Mouse (Mus musculus) neural tube, embryonic 12.5 days (tissue): ENCODE measurements around the gene Slc9a8. TPM values are rescaled to one million over a fixed set of nuclear protein-coding genes. Genes with fewer than 3 reads are reported as not detected.

ENCODE experiments used
- ATAC-seq: fragments of 200-750 bp; cut with Nextera tagmentation; 2 replicates; pipeline ENCODE4 v1.8.0; 2017; ENCODE audit warnings: low read depth, mild to moderate bottlenecking, moderate TSS enrichment, moderate library complexity; ENCODE audit not compliant: low FRiP score
- H3K27ac ChIP-seq: fragments of 300-500 bp; sonication (generic); 2 replicates; pipeline ENCODE4 v1.5.1; 2016
- H3K27me3 ChIP-seq: fragments of 300-500 bp; sonication (generic); replicated peaks from 2 replicates; pipeline ENCODE4 v1.6.1; 2016; ENCODE audit warnings: mild to moderate bottlenecking
- H3K36me3 ChIP-seq: fragments of 300-500 bp; sonication (generic); 2 replicates; pipeline ENCODE4 v1.6.1; 2016; ENCODE audit warnings: mild to moderate bottlenecking
- H3K4me1 ChIP-seq: fragments of 300-500 bp; sonication (generic); 2 replicates; pipeline ENCODE4 v1.6.1; 2016
- H3K4me2 ChIP-seq: fragments of 300-500 bp; sonication (generic); replicated peaks from 2 replicates; pipeline ENCODE4 v1.6.1; 2016; ENCODE audit warnings: mild to moderate bottlenecking
- H3K4me3 ChIP-seq: fragments of 300-500 bp; sonication (generic); 2 replicates; pipeline ENCODE4 v1.5.1; 2016
- H3K9ac ChIP-seq: fragments of 300-500 bp; sonication (generic); 2 replicates; pipeline ENCODE4 v1.6.1; 2016; ENCODE audit warnings: mild to moderate bottlenecking
- H3K9me3 ChIP-seq: fragments of 300-500 bp; sonication (generic); 2 replicates; pipeline ENCODE4 v1.6.1; 2016; ENCODE audit warnings: mild to moderate bottlenecking
- WGBS: fragments of 180-500 bp; shearing (Covaris S2); methylation state at CpG from one replicate; pipeline ENCODE4 v1.1.7; 2016; 5-methylcytosine and 5-hydroxymethylcytosine counted together
- polyA plus RNA-seq: library from polyadenylated mRNA; unstranded; fragments of >200 nt; fragmentation: Nextera tagmentation; extraction: Ambion mirVana; gene quantifications from 2 replicates; pipeline ENCODE4 v1.2.1, GENCODE M21; 2016

Gene Slc9a8
- polyA plus RNA-seq: 23.5 and 23.7 TPM in 2 replicates

- H3K27me3 ChIP-seq: no peaks in the 10 kb centered on the region
- H3K4me2 ChIP-seq: peak within 1 kb of the TSS; percentile 80
- H3K4me1 ChIP-seq: peaks cover 16% of the 10 kb centered on the region
- peaks cover 28% of the 10 kb centered on the region for H3K36me3 ChIP-seq
- H3K9ac ChIP-seq: peak within 1 kb of the TSS; percentile 94
- no peaks in the 10 kb centered on the region for H3K9me3 ChIP-seq
- H3K4me3 ChIP-seq: peak within 1 kb of the TSS; percentile 81
- peak within 1 kb of the TSS; percentile 96 for H3K27ac ChIP-seq
- WGBS: under 1% methylated on average over 66 of the region's 66 CpGs
- ATAC-seq: peak; percentile 95
Measured at GRCm38 (mm10) chr2:167421330-167422149, at the start of gene Slc9a8. Gene Slc9a8, plus strand, starts transcription at chr2:167421712.

- 86% methylated on average over 5 of the region's 5 CpGs for WGBS
- Histone ChIP-seq H3K9me3 (no peaks in the 10 kb centered on the region), H3K36me3 (no peaks in the 10 kb centered on the region), H3K27ac (no peak overlapping the region), H3K4me2 (no peak overlapping the region), H3K4me3 (no peak overlapping the region), H3K27me3 (no peaks in the 10 kb centered on the region), H3K9ac (no peak overlapping the region), H3K4me1 (no peaks in the 10 kb centered on the region)
- ATAC-seq: no peak
Measured at GRCm38 (mm10) chr2:167373266-167373665, 48.2 kb upstream of the Slc9a8 start.

GRCm38 (mm10) chr2:167374191-167374805 is 47.2 kb upstream of the Slc9a8 start:
- 93% methylated on average over 12 of the region's 12 CpGs for WGBS

GRCm38 (mm10) chr2:167375135-167375534 is 46.4 kb upstream of the Slc9a8 start:
- Histone ChIP-seq H3K4me3 (no peak overlapping the region), H3K9me3 (no peaks in the 10 kb centered on the region), H3K27me3 (no peaks in the 10 kb centered on the region), H3K4me2 (no peak overlapping the region), H3K9ac (no peak overlapping the region), H3K36me3 (no peaks in the 10 kb centered on the region), H3K4me1 (no peaks in the 10 kb centered on the region), H3K27ac (no peak overlapping the region)
- ATAC-seq: no peak
- WGBS: 84% methylated on average over 9 of the region's 9 CpGs

More at GRCm38 (mm10) chr2:167374191-167374805, 47.2 kb upstream of the Slc9a8 start:
- Histone ChIP-seq H3K4me2 (no peak overlapping the region), H3K9ac (no peak overlapping the region), H3K4me3 (no peak overlapping the region), H3K36me3 (no peaks in the 10 kb centered on the region), H3K27ac (no peak overlapping the region), H3K9me3 (no peaks in the 10 kb centered on the region), H3K4me1 (no peaks in the 10 kb centered on the region), H3K27me3 (no peaks in the 10 kb centered on the region)
- no peak for ATAC-seq

GRCm38 (mm10) chr2:167375688-167376087 is 45.8 kb upstream of the Slc9a8 start:
- H3K36me3 ChIP-seq: no peaks in the 10 kb centered on the region
- H3K4me2 ChIP-seq: no peak overlapping the region
- peaks cover 5% of the 10 kb centered on the region for H3K4me1 ChIP-seq
- WGBS: 99% methylated on average over 5 of the region's 5 CpGs
- no peak overlapping the region for H3K4me3 ChIP-seq
- no peak overlapping the region for H3K9ac ChIP-seq
- H3K27me3 ChIP-seq: no peaks in the 10 kb centered on the region
- no peak for ATAC-seq
- no peak overlapping the region for H3K27ac ChIP-seq
- no peaks in the 10 kb centered on the region for H3K9me3 ChIP-seq

GRCm38 (mm10) chr2:167376160-167376564 is 45.4 kb upstream of the Slc9a8 start:
- no peak overlapping the region for H3K9ac ChIP-seq
- peaks cover 8% of the 10 kb centered on the region for H3K4me1 ChIP-seq
- no peak overlapping the region for H3K4me3 ChIP-seq
- H3K9me3 ChIP-seq: no peaks in the 10 kb centered on the region
- no peaks in the 10 kb centered on the region for H3K27me3 ChIP-seq
- no peaks in the 10 kb centered on the region for H3K36me3 ChIP-seq
- whole genome bisulfite sequencing: 74% methylated on average over 8 of the region's 8 CpGs
- no peak overlapping the region for H3K27ac ChIP-seq
- H3K4me2 ChIP-seq: no peak overlapping the region
- ATAC-seq: no peak

GRCm38 (mm10) chr2:167377697-167378096 is 43.8 kb upstream of the Slc9a8 start:
- Histone ChIP-seq H3K4me3 (no peak overlapping the region), H3K27ac (no peak overlapping the region), H3K9me3 (no peaks in the 10 kb centered on the region), H3K9ac (no peak overlapping the region), H3K4me2 (no peak overlapping the region), H3K27me3 (no peaks in the 10 kb centered on the region), H3K36me3 (no peaks in the 10 kb centered on the region), H3K4me1 (peaks cover 8% of the 10 kb centered on the region)
- no peak for ATAC-seq
- 74% methylated on average over 3 of the region's 3 CpGs for WGBS

- Histone ChIP-seq H3K27me3 (no peaks in the 10 kb centered on the region), H3K36me3 (no peaks in the 10 kb centered on the region), H3K4me2 (no peak overlapping the region), H3K27ac (no peak overlapping the region), H3K4me3 (no peak overlapping the region), H3K9ac (no peak overlapping the region), H3K4me1 (peaks cover 8% of the 10 kb centered on the region), H3K9me3 (no peaks in the 10 kb centered on the region)
- 29% methylated on average over 4 of the region's 4 CpGs for WGBS
- no peak for ATAC-seq
Measured at GRCm38 (mm10) chr2:167378972-167379371, 42.5 kb upstream of the Slc9a8 start.

GRCm38 (mm10) chr2:167380615-167381285 is 40.8 kb upstream of the Slc9a8 start:
- Histone ChIP-seq H3K4me1 (peaks cover 8% of the 10 kb centered on the region), H3K27ac (no peak overlapping the region), H3K4me3 (no peak overlapping the region), H3K27me3 (no peaks in the 10 kb centered on the region), H3K9ac (no peak overlapping the region), H3K36me3 (no peaks in the 10 kb centered on the region), H3K4me2 (no peak overlapping the region), H3K9me3 (no peaks in the 10 kb centered on the region)
- ATAC-seq: no peak
- WGBS: 53% methylated on average over 7 of the region's 7 CpGs

- Histone ChIP-seq H3K4me3 (no peak overlapping the region), H3K9ac (no peak overlapping the region), H3K4me1 (peaks cover 8% of the 10 kb centered on the region), H3K9me3 (no peaks in the 10 kb centered on the region), H3K27me3 (no peaks in the 10 kb centered on the region), H3K4me2 (no peak overlapping the region), H3K36me3 (no peaks in the 10 kb centered on the region), H3K27ac (no peak overlapping the region)
- no peak for ATAC-seq
- WGBS: 81% methylated on average over 7 of the region's 7 CpGs
Measured at GRCm38 (mm10) chr2:167381596-167381995, 39.9 kb upstream of the Slc9a8 start.

- no peak overlapping the region for H3K4me2 ChIP-seq
- H3K27ac ChIP-seq: no peak overlapping the region
- H3K4me3 ChIP-seq: no peak overlapping the region
- ATAC-seq: no peak
- no peaks in the 10 kb centered on the region for H3K27me3 ChIP-seq
- no peaks in the 10 kb centered on the region for H3K36me3 ChIP-seq
- WGBS: 90% methylated on average over 7 of the region's 7 CpGs
- H3K4me1 ChIP-seq: peaks cover 8% of the 10 kb centered on the region
- no peak overlapping the region for H3K9ac ChIP-seq
- H3K9me3 ChIP-seq: no peaks in the 10 kb centered on the region
Measured at GRCm38 (mm10) chr2:167382389-167382788, 39.1 kb upstream of the Slc9a8 start.

GRCm38 (mm10) chr2:167383666-167384083 is 37.8 kb upstream of the Slc9a8 start:
- Histone ChIP-seq H3K4me1 (peaks cover 8% of the 10 kb centered on the region), H3K36me3 (no peaks in the 10 kb centered on the region), H3K27me3 (no peaks in the 10 kb centered on the region), H3K9me3 (no peaks in the 10 kb centered on the region), H3K4me3 (no peak overlapping the region), H3K4me2 (no peak overlapping the region), H3K9ac (no peak overlapping the region), H3K27ac (no peak overlapping the region)
- no peak for ATAC-seq
- 89% methylated on average over 13 of the region's 13 CpGs for WGBS
